Mouse (Mus musculus) megakaryocyte, embryonic 14.5 days (primary cell): ENCODE measurements at regions not wholly inside any gene's neighbourhood (a gene's known extent, or its start where the extent isn't known, plus 50 kb on each side); places are given as distances from the start of the nearest gene placed in this dataset.

ENCODE experiments used
- FLI1 ChIP-seq: IDR thresholded peaks from 2 replicates; pipeline ENCODE4 v1.6.1; 2012; ENCODE audit warnings: low read length, inconsistent platforms, mixed read lengths
- GATA1 ChIP-seq: IDR thresholded peaks from 3 replicates; pipeline ENCODE4 v1.6.1; 2012; ENCODE audit warnings: mixed read lengths, low read length, inconsistent platforms, borderline replicate concordance

DNA sequence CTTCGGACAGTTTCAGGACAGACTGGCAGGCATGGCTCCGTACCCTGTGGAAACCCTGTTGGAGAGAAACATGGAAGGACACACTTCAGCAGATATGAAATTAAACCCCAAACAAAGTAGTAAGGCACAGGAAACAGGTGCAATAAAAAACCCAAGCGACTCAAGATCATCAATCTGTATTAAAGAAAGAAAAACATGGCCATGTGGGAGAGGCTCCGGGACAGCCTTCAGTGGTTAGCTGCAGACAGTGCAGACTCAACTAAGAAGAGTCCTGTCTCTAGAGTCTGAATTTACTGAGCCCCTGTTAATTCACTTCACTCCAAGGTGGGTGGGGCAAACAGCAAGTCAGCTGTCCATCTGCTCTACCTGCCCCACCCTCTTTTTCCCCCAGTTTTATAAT, 179.8 kb downstream of the Ajap1 start:
- TF ChIP-seq GATA1 (no peak), FLI1 (no peak)
